Mouse (Mus musculus): ENCODE results near the gene Fam122b.

DNA sequence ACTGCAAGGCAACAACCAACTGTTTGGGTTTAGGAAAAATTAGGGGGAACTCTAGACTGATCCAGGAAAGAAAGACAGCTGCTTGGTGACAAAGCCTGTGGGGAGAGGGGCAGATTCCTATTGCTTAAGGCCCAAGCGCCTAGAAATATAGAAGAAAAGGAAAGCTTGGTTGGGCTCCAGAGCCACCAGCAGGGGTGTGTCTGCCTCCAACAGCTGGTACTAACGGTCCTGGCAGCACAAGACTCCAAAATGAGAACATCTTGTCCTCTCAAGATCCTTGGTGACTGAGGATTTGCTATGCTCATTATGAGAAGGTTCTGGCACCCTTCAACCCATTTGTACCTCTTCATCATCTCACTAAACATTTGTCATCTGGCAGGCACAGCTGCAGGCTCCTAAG lies 55.8 kb downstream of the Fam122b start:
- TF ChIP-seq CTCF (IDR thresholded peaks at IDR 0.05) (no peak), POLR2A (IDR thresholded peaks at IDR 0.05; ENCODE audit: insufficient read depth, low read depth, low read length) (no peak), EP300 (IDR thresholded peaks at IDR 0.05; ENCODE audit: insufficient read depth, low read depth, low read length) (no peak)

Measured in heart, adult 2 months (tissue).